Mouse (Mus musculus): ENCODE measurements at regions not wholly inside any gene's neighbourhood (a gene's known extent, or its start where the extent isn't known, plus 50 kb on each side); places are given as distances from the start of the nearest gene placed in this dataset.
A peak's percentile ranks its signal among the peaks of the same experiment; 100 is the strongest.

- Histone ChIP-seq H3K4me1 (replicated peaks; ENCODE audit: control insufficient read depth, insufficient read depth, low read length) (peaks cover 7% of the 10 kb centered on the region; the same call in 1 of the 2 replicates), H3K27ac (ENCODE audit: low read depth) (0 out of 2 replicates have a peak overlapping the region, but pooled peaks have one; percentile 6), H3K9me3 (ENCODE audit: control insufficient read depth, low read length) (no peaks in the 10 kb centered on the region), H3K4me2 (ENCODE audit: low read length) (no peak overlapping the region), H3K27me3 (replicated peaks; ENCODE audit: control insufficient read depth, insufficient read depth, low read length) (no peaks in the 10 kb centered on the region), H3K4me3 (ENCODE audit: low read depth, low read length) (no peak overlapping the region), H3K9ac (ENCODE audit: low read length) (no peak overlapping the region), H3K36me3 (ENCODE audit: control insufficient read depth, insufficient read depth, low read length) (no peaks in the 10 kb centered on the region)
- ATAC-seq (replicated peaks; ENCODE audit: low FRiP score, low TSS enrichment, low read depth), result no peak
- DNase-seq (ENCODE audit: low spot score), result no peak
- 88% methylated on average over 7 of the region's 7 CpGs for WGBS
Observed at GRCm38 (mm10) chr7:136640771-136641170, 253.6 kb upstream of the Mgmt start.

- no peaks in the 10 kb centered on the region for H3K9me3 ChIP-seq (ENCODE audit: control insufficient read depth, low read length)
- no peak overlapping the region for H3K9ac ChIP-seq (ENCODE audit: low read length)
- no peak overlapping the region for H3K27ac ChIP-seq (ENCODE audit: low read depth)
- no peak overlapping the region for H3K4me2 ChIP-seq (ENCODE audit: low read length)
- H3K27me3 ChIP-seq (replicated peaks; ENCODE audit: control insufficient read depth, insufficient read depth, low read length), result no peaks in the 10 kb centered on the region
- ATAC-seq (replicated peaks; ENCODE audit: low FRiP score, low TSS enrichment, low read depth) (no peak), DNase-seq (ENCODE audit: low spot score) (no peak)
- no peak overlapping the region for H3K4me3 ChIP-seq (ENCODE audit: low read depth, low read length)
- H3K4me1 ChIP-seq (replicated peaks; ENCODE audit: control insufficient read depth, insufficient read depth, low read length), result no peaks in the 10 kb centered on the region
- H3K36me3 ChIP-seq (ENCODE audit: control insufficient read depth, insufficient read depth, low read length), result no peaks in the 10 kb centered on the region
- WGBS, result 87% methylated on average over 4 of the region's 4 CpGs
Observed at GRCm38 (mm10) chr7:136649796-136650195, 244.6 kb upstream of the Mgmt start.

DNA sequence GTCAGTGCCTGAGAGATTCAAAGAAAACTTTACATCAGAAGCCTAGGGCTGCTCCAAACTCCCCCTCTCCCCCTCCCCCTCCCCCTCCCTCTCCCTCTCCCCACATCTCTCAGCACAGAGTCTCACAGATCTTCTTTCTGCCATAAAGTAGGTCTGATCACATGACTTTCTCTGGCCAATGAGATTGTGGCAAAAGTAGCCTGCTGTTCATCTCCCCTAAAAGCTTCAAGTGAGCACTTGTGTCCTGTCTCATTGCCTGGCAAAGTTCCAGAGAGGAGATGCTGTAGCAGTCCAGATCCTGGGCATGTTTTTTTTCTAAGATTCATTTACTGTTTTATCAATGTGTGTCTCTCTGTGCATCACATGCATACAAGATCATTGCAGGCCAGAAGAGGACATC, 234.5 kb upstream of the Mgmt start:
- Histone ChIP-seq H3K4me1 (replicated peaks; ENCODE audit: control insufficient read depth, insufficient read depth, low read length) (0 out of 2 replicates have a peak, but pooled peaks cover 3% of the 10 kb centered on the region), H3K27me3 (replicated peaks; ENCODE audit: control insufficient read depth, insufficient read depth, low read length) (no peaks in the 10 kb centered on the region), H3K9ac (ENCODE audit: low read length) (no peak overlapping the region), H3K27ac (ENCODE audit: low read depth) (no peak overlapping the region; the same call in 1 of the 2 replicates), H3K4me3 (ENCODE audit: low read depth, low read length) (no peak overlapping the region), H3K9me3 (ENCODE audit: control insufficient read depth, low read length) (no peaks in the 10 kb centered on the region), H3K36me3 (ENCODE audit: control insufficient read depth, insufficient read depth, low read length) (no peaks in the 10 kb centered on the region), H3K4me2 (ENCODE audit: low read length) (no peak overlapping the region)
- DNase-seq (ENCODE audit: low spot score) (peak; percentile 64), ATAC-seq (replicated peaks; ENCODE audit: low FRiP score, low TSS enrichment, low read depth) (peak; percentile 81)

DNA sequence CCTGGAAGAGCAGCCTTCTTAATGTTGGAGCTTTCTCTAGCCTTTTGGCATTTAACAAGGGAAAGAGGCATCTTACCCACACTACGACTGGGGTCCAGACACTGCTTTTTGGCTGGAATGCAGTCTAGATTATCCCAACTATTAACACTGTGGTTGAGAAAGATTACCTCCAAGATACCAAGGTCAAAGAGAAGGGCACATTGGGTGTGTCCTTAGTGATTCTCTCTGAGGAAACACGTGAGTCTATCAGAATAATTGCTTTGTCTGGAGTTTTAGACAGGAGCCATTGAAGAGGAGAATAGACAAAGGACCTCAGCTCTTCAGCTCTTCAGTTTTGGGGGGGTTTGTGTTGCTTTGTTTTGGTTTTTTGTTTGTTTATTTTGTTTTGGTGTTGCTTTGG, 234.0 kb upstream of the Mgmt start:
- H3K4me3 ChIP-seq (ENCODE audit: low read depth, low read length), result no peak overlapping the region
- H3K9ac ChIP-seq (ENCODE audit: low read length), result no peak overlapping the region
- DNase-seq (ENCODE audit: low spot score), result no peak
- 0 out of 2 replicates have a peak, but pooled peaks cover 3% of the 10 kb centered on the region for H3K4me1 ChIP-seq (replicated peaks; ENCODE audit: control insufficient read depth, insufficient read depth, low read length)
- H3K27me3 ChIP-seq (replicated peaks; ENCODE audit: control insufficient read depth, insufficient read depth, low read length), result no peaks in the 10 kb centered on the region
- H3K27ac ChIP-seq (ENCODE audit: low read depth), result no peak overlapping the region; the same call in 1 of the 2 replicates
- 44% methylated on average over 2 of the region's 2 CpGs for WGBS
- no peak overlapping the region for H3K4me2 ChIP-seq (ENCODE audit: low read length)
- no peaks in the 10 kb centered on the region for H3K36me3 ChIP-seq (ENCODE audit: control insufficient read depth, insufficient read depth, low read length)
- no peak for ATAC-seq (replicated peaks; ENCODE audit: low FRiP score, low TSS enrichment, low read depth)
- H3K9me3 ChIP-seq (ENCODE audit: control insufficient read depth, low read length), result no peaks in the 10 kb centered on the region

DNA sequence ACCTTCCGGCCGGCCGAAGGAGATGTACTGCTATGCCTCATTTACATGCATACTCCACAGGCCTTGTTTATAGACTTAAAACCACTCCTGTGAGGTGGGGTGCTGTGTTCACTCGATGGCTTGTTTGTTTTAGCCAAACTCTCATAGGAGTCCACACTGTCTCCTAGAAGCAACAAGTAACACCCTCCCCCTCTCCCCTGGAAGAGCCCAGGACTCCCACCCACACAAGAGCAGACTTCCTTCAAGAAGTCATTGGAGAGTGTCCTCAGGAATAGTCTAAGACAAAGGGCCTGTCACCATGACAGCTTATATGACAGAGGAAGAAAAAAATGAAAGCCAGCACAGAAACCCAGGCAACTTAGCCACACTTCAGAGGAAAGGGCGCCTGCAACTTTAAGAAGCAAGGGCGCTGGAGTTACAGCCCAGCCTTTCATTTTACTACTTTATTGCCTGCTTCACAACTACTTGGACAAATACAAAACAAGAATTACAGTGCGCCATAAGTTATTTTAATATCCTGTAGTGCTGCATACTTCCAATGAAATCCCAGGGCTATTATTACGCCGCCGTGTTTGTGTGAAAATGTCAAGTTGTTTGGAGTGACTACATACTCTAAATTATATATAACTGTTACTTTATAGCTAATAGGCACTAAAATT, 229.9 kb upstream of the Mgmt start:
- Histone ChIP-seq H3K4me2 (ENCODE audit: low read length) (no peak overlapping the region), H3K9me3 (ENCODE audit: control insufficient read depth, low read length) (no peaks in the 10 kb centered on the region), H3K9ac (ENCODE audit: low read length) (no peak overlapping the region), H3K27me3 (replicated peaks; ENCODE audit: control insufficient read depth, insufficient read depth, low read length) (peaks cover 7% of the 10 kb centered on the region; the same call in 1 of the 2 replicates), H3K36me3 (ENCODE audit: control insufficient read depth, insufficient read depth, low read length) (no peaks in the 10 kb centered on the region), H3K4me1 (replicated peaks; ENCODE audit: control insufficient read depth, insufficient read depth, low read length) (0 out of 2 replicates have a peak, but pooled peaks cover 3% of the 10 kb centered on the region), H3K27ac (ENCODE audit: low read depth) (no peak overlapping the region), H3K4me3 (ENCODE audit: low read depth, low read length) (no peak overlapping the region)
- no peak for DNase-seq (ENCODE audit: low spot score)
- 56% methylated on average over 10 of the region's 10 CpGs for WGBS
- ATAC-seq (replicated peaks; ENCODE audit: low FRiP score, low TSS enrichment, low read depth), result no peak

DNA sequence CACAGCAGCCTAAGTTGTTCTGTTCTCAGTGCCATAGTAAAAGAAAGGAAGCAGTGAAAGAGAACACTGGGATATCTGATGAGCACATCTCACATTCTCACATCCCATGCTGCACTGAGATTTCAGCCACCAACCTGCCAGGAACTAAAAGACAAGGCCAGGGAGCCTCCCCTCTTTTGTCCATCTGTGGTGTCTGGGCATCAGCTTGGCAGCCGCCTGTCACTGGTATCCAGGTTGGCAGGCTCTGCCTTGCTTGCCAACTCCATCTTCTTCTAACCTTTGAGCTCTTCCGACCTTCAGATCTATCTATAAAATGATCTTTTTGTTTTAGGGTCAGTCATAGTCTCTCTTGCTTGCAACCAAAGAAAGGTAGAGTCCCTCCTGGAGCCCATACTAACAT, 228.5 kb upstream of the Mgmt start:
- H3K9ac ChIP-seq (ENCODE audit: low read length), result no peak overlapping the region
- no peaks in the 10 kb centered on the region for H3K9me3 ChIP-seq (ENCODE audit: control insufficient read depth, low read length)
- H3K27me3 ChIP-seq (replicated peaks; ENCODE audit: control insufficient read depth, insufficient read depth, low read length), result peaks cover 7% of the 10 kb centered on the region; the same call in 1 of the 2 replicates
- 90% methylated on average over 2 of the region's 2 CpGs for WGBS
- H3K36me3 ChIP-seq (ENCODE audit: control insufficient read depth, insufficient read depth, low read length), result no peaks in the 10 kb centered on the region
- no peaks in the 10 kb centered on the region for H3K4me1 ChIP-seq (replicated peaks; ENCODE audit: control insufficient read depth, insufficient read depth, low read length)
- no peak for ATAC-seq (replicated peaks; ENCODE audit: low FRiP score, low TSS enrichment, low read depth)
- H3K4me3 ChIP-seq (ENCODE audit: low read depth, low read length), result no peak overlapping the region
- no peak for DNase-seq (ENCODE audit: low spot score)
- no peak overlapping the region for H3K4me2 ChIP-seq (ENCODE audit: low read length)
- H3K27ac ChIP-seq (ENCODE audit: low read depth), result no peak overlapping the region

DNA sequence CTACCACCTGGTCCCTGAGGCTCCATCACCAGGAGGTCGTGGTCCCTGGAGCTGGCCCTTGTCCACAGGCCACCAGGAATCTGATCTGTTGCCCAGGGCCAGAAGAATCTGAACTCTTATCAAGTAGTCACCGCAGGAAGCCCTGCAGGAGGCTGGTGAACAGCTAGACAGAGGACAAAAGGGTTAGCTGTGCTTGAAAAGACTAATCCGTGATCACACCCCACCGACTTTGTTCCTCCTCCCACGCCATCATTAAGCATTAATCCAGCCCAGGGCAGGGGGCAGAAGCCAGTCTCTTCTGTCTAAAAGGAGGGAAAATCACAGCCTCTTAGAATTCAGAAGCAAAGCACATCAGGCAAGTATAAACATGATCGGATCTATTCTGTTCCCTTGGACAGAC, 227.7 kb upstream of the Mgmt start:
- ATAC-seq (replicated peaks; ENCODE audit: low FRiP score, low TSS enrichment, low read depth), result no peak
- no peaks in the 10 kb centered on the region for H3K9me3 ChIP-seq (ENCODE audit: control insufficient read depth, low read length)
- peaks cover 7% of the 10 kb centered on the region; the same call in 1 of the 2 replicates for H3K27me3 ChIP-seq (replicated peaks; ENCODE audit: control insufficient read depth, insufficient read depth, low read length)
- H3K27ac ChIP-seq (ENCODE audit: low read depth), result no peak overlapping the region
- WGBS, result 35% methylated on average over 6 of the region's 6 CpGs
- DNase-seq (ENCODE audit: low spot score), result no peak
- H3K9ac ChIP-seq (ENCODE audit: low read length), result no peak overlapping the region
- H3K36me3 ChIP-seq (ENCODE audit: control insufficient read depth, insufficient read depth, low read length), result no peaks in the 10 kb centered on the region
- H3K4me1 ChIP-seq (replicated peaks; ENCODE audit: control insufficient read depth, insufficient read depth, low read length), result no peaks in the 10 kb centered on the region
- no peak overlapping the region for H3K4me3 ChIP-seq (ENCODE audit: low read depth, low read length)
- no peak overlapping the region for H3K4me2 ChIP-seq (ENCODE audit: low read length)

- Histone ChIP-seq H3K9me3 (ENCODE audit: control insufficient read depth, low read length) (no peaks in the 10 kb centered on the region), H3K9ac (ENCODE audit: low read length) (no peak overlapping the region), H3K4me2 (ENCODE audit: low read length) (no peak overlapping the region), H3K27ac (ENCODE audit: low read depth) (no peak overlapping the region), H3K4me3 (ENCODE audit: low read depth, low read length) (no peak overlapping the region), H3K4me1 (replicated peaks; ENCODE audit: control insufficient read depth, insufficient read depth, low read length) (no peaks in the 10 kb centered on the region), H3K36me3 (ENCODE audit: control insufficient read depth, insufficient read depth, low read length) (no peaks in the 10 kb centered on the region), H3K27me3 (replicated peaks; ENCODE audit: control insufficient read depth, insufficient read depth, low read length) (peaks cover 11% of the 10 kb centered on the region; the same call in 1 of the 2 replicates)
- 74% methylated on average over 7 of the region's 7 CpGs for WGBS
- DNase-seq (ENCODE audit: low spot score) (no peak), ATAC-seq (replicated peaks; ENCODE audit: low FRiP score, low TSS enrichment, low read depth) (no peak)
Observed at GRCm38 (mm10) chr7:136670675-136671074, 223.7 kb upstream of the Mgmt start.

GRCm38 (mm10) chr7:136674159-136674558, 220.3 kb upstream of the Mgmt start:
- H3K36me3 ChIP-seq (ENCODE audit: control insufficient read depth, insufficient read depth, low read length), result no peaks in the 10 kb centered on the region
- WGBS, result 41% methylated on average over 5 of the region's 5 CpGs
- no peak overlapping the region for H3K4me3 ChIP-seq (ENCODE audit: low read depth, low read length)
- H3K27ac ChIP-seq (ENCODE audit: low read depth), result no peak overlapping the region
- H3K4me2 ChIP-seq (ENCODE audit: low read length), result no peak overlapping the region
- H3K9me3 ChIP-seq (ENCODE audit: control insufficient read depth, low read length), result no peaks in the 10 kb centered on the region
- peaks cover 6% of the 10 kb centered on the region; the same call in 1 of the 2 replicates for H3K27me3 ChIP-seq (replicated peaks; ENCODE audit: control insufficient read depth, insufficient read depth, low read length)
- H3K4me1 ChIP-seq (replicated peaks; ENCODE audit: control insufficient read depth, insufficient read depth, low read length), result 0 out of 2 replicates have a peak, but pooled peaks cover 5% of the 10 kb centered on the region
- ATAC-seq (replicated peaks; ENCODE audit: low FRiP score, low TSS enrichment, low read depth) (no peak), DNase-seq (ENCODE audit: low spot score) (no peak)
- no peak overlapping the region for H3K9ac ChIP-seq (ENCODE audit: low read length)

Data from intestine, embryonic 14.5 days (tissue).